Mouse (Mus musculus): ENCODE data around the gene Cntn5. TPM values are rescaled to one million over a fixed set of nuclear protein-coding genes. Genes with fewer than 3 reads are reported as not detected.

Cntn5 gene
- polyA plus RNA-seq, 1 experiment, result not detected

GRCm38 (mm10) chr9:10043001-10043400 lies 861.6 kb downstream of the Cntn5 start:
- Histone ChIP-seq H3K27ac (ENCODE audit: insufficient read depth, low read depth, low read length) (no peak overlapping the region), H3K4me1 (ENCODE audit: control insufficient read depth, insufficient read depth, low read length) (no peaks in the 10 kb centered on the region), H3K4me3 (ENCODE audit: insufficient read depth, low read length) (no peak overlapping the region)
- TF ChIP-seq POLR2A (IDR thresholded peaks at IDR 0.05; ENCODE audit: borderline replicate concordance, low read depth, low read length), result no peak

GRCm38 (mm10) chr9:10015129-10015528 lies 889.4 kb downstream of the Cntn5 start:
- no peak for TF ChIP-seq POLR2A (IDR thresholded peaks at IDR 0.05; ENCODE audit: borderline replicate concordance, low read depth, low read length)
- TF ChIP-seq CTCF (IDR thresholded peaks at IDR 0.05; ENCODE audit: low read depth, low read length), result no peak
- H3K4me3 ChIP-seq (ENCODE audit: insufficient read depth, low read length), result no peak overlapping the region
- no peak overlapping the region for H3K27ac ChIP-seq (ENCODE audit: insufficient read depth, low read depth, low read length)
- H3K4me1 ChIP-seq (ENCODE audit: control insufficient read depth, insufficient read depth, low read length), result no peaks in the 10 kb centered on the region

- TF ChIP-seq CTCF (IDR thresholded peaks at IDR 0.05; ENCODE audit: low read depth, low read length), result no peak
- TF ChIP-seq POLR2A (IDR thresholded peaks at IDR 0.05; ENCODE audit: borderline replicate concordance, low read depth, low read length), result no peak
- Histone ChIP-seq H3K4me1 (ENCODE audit: control insufficient read depth, insufficient read depth, low read length) (no peaks in the 10 kb centered on the region), H3K4me3 (ENCODE audit: insufficient read depth, low read length) (no peak overlapping the region), H3K27ac (ENCODE audit: insufficient read depth, low read depth, low read length) (no peak overlapping the region)
Measured at GRCm38 (mm10) chr9:9984028-9984427, 920.5 kb downstream of the Cntn5 start.

- TF ChIP-seq POLR2A (IDR thresholded peaks at IDR 0.05; ENCODE audit: borderline replicate concordance, low read depth, low read length) (no peak), CTCF (IDR thresholded peaks at IDR 0.05; ENCODE audit: low read depth, low read length) (no peak)
- H3K27ac ChIP-seq (ENCODE audit: insufficient read depth, low read depth, low read length), result no peak overlapping the region
- no peaks in the 10 kb centered on the region for H3K4me1 ChIP-seq (ENCODE audit: control insufficient read depth, insufficient read depth, low read length)
- H3K4me3 ChIP-seq (ENCODE audit: insufficient read depth, low read length), result no peak overlapping the region
Measured at GRCm38 (mm10) chr9:9983220-9983619, 921.4 kb downstream of the Cntn5 start.

GRCm38 (mm10) chr9:9965370-9965769 lies 939.2 kb downstream of the Cntn5 start:
- TF ChIP-seq POLR2A (IDR thresholded peaks at IDR 0.05; ENCODE audit: borderline replicate concordance, low read depth, low read length), result no peak
- TF ChIP-seq CTCF (IDR thresholded peaks at IDR 0.05; ENCODE audit: low read depth, low read length), result no peak
- no peak overlapping the region for H3K27ac ChIP-seq (ENCODE audit: insufficient read depth, low read depth, low read length)
- H3K4me1 ChIP-seq (ENCODE audit: control insufficient read depth, insufficient read depth, low read length), result no peaks in the 10 kb centered on the region
- H3K4me3 ChIP-seq (ENCODE audit: insufficient read depth, low read length), result no peak overlapping the region

GRCm38 (mm10) chr9:9960610-9961172 lies 943.9 kb downstream of the Cntn5 start:
- H3K4me3 ChIP-seq (ENCODE audit: insufficient read depth, low read length), result no peak overlapping the region
- no peak for TF ChIP-seq CTCF (IDR thresholded peaks at IDR 0.05; ENCODE audit: low read depth, low read length)
- no peak for TF ChIP-seq POLR2A (IDR thresholded peaks at IDR 0.05; ENCODE audit: borderline replicate concordance, low read depth, low read length)

GRCm38 (mm10) chr9:9949346-9949745 lies 955.2 kb downstream of the Cntn5 start:
- H3K4me3 ChIP-seq (ENCODE audit: insufficient read depth, low read length), result no peak overlapping the region
- no peak for TF ChIP-seq CTCF (IDR thresholded peaks at IDR 0.05; ENCODE audit: low read depth, low read length)
- TF ChIP-seq POLR2A (IDR thresholded peaks at IDR 0.05; ENCODE audit: borderline replicate concordance, low read depth, low read length), result no peak
- no peaks in the 10 kb centered on the region for H3K4me1 ChIP-seq (ENCODE audit: control insufficient read depth, insufficient read depth, low read length)
- no peak overlapping the region for H3K27ac ChIP-seq (ENCODE audit: insufficient read depth, low read depth, low read length)

More at GRCm38 (mm10) chr9:9960610-9961172, 943.9 kb downstream of the Cntn5 start:
- no peak overlapping the region for H3K27ac ChIP-seq (ENCODE audit: insufficient read depth, low read depth, low read length)
- H3K4me1 ChIP-seq (ENCODE audit: control insufficient read depth, insufficient read depth, low read length), result no peaks in the 10 kb centered on the region

- Histone ChIP-seq H3K27ac (ENCODE audit: insufficient read depth, low read depth, low read length) (no peak overlapping the region), H3K4me1 (ENCODE audit: control insufficient read depth, insufficient read depth, low read length) (no peaks in the 10 kb centered on the region), H3K4me3 (ENCODE audit: insufficient read depth, low read length) (no peak overlapping the region)
- no peak for TF ChIP-seq POLR2A (IDR thresholded peaks at IDR 0.05; ENCODE audit: borderline replicate concordance, low read depth, low read length)
- no peak for TF ChIP-seq CTCF (IDR thresholded peaks at IDR 0.05; ENCODE audit: low read depth, low read length)
Measured at GRCm38 (mm10) chr9:9944872-9945271, 959.7 kb downstream of the Cntn5 start.

GRCm38 (mm10) chr9:9937444-9938436 lies 966.8 kb downstream of the Cntn5 start:
- no peak overlapping the region for H3K4me3 ChIP-seq (ENCODE audit: insufficient read depth, low read length)
- H3K4me1 ChIP-seq (ENCODE audit: control insufficient read depth, insufficient read depth, low read length), result no peaks in the 10 kb centered on the region
- TF ChIP-seq POLR2A (IDR thresholded peaks at IDR 0.05; ENCODE audit: borderline replicate concordance, low read depth, low read length), result no peak
- no peak overlapping the region for H3K27ac ChIP-seq (ENCODE audit: insufficient read depth, low read depth, low read length)

GRCm38 (mm10) chr9:9920580-9920979 lies 984.0 kb downstream of the Cntn5 start:
- Histone ChIP-seq H3K4me1 (ENCODE audit: control insufficient read depth, insufficient read depth, low read length) (no peaks in the 10 kb centered on the region), H3K4me3 (ENCODE audit: insufficient read depth, low read length) (no peak overlapping the region), H3K27ac (ENCODE audit: insufficient read depth, low read depth, low read length) (no peak overlapping the region)
- TF ChIP-seq CTCF (IDR thresholded peaks at IDR 0.05; ENCODE audit: low read depth, low read length) (no peak), POLR2A (IDR thresholded peaks at IDR 0.05; ENCODE audit: borderline replicate concordance, low read depth, low read length) (no peak)

All from bone marrow macrophage, adult 2 months (primary cell).